Mouse (Mus musculus) myocyte (in vitro differentiated cells): ENCODE results near the gene Fam71b. TPM values are rescaled to one million over a fixed set of nuclear protein-coding genes. Genes with fewer than 3 reads are reported as not detected.
A peak's percentile ranks its signal among the peaks of the same experiment; 100 is the strongest.

Source experiments
- H3K27me3 ChIP-seq: one replicate; pipeline ENCODE4 v1.6.1; 2011; ENCODE audit not compliant: control insufficient read depth, insufficient read depth, insufficient read length
- H3K36me3 ChIP-seq: one replicate; pipeline ENCODE4 v1.6.1; 2011; ENCODE audit not compliant: control insufficient read depth, insufficient read depth
- H3K4me2 ChIP-seq: one replicate; pipeline ENCODE4 v1.6.1; 2011; ENCODE audit warnings: low read depth, control low read depth
- H3K4me3 ChIP-seq: one replicate; pipeline ENCODE4 v1.5.1; 2011; ENCODE audit warnings: mild to moderate bottlenecking, control low read depth, moderate library complexity
- H3K79me2 ChIP-seq: one replicate; pipeline ENCODE4 v1.6.1; 2011; ENCODE audit not compliant: control insufficient read depth, insufficient read depth
- H3ac ChIP-seq: one replicate; pipeline ENCODE4 v1.6.1; 2011; ENCODE audit not compliant: control insufficient read depth, insufficient read length
- CEBPB ChIP-seq: IDR thresholded peaks from 2 replicates; pipeline ENCODE4 v1.6.1; 2011; ENCODE audit warnings: mild to moderate bottlenecking, moderate library complexity; ENCODE audit not compliant: poor library complexity, insufficient read depth, severe bottlenecking
- E2F4 ChIP-seq: IDR thresholded peaks from one replicate; pipeline ENCODE4 v1.6.1; 2011; ENCODE audit warnings: mild to moderate bottlenecking, control low read depth, moderate library complexity; ENCODE audit not compliant: insufficient read depth
- MAX ChIP-seq: IDR thresholded peaks from one replicate; pipeline ENCODE4 v1.6.1; 2011; ENCODE audit warnings: low read depth, mild to moderate bottlenecking, control low read depth
- MYOD1 ChIP-seq, 3 experiments: IDR thresholded peaks; one replicate each; pipeline ENCODE4 v1.6.1; 2011; ENCODE audit warnings: control low read depth in 2 of 3, low read depth in 2 of 3, mild to moderate bottlenecking in 2 of 3, moderate library complexity in 1 of 3; ENCODE audit not compliant: insufficient read length in 2 of 3, control insufficient read depth in 1 of 3
- MYOG ChIP-seq, 3 experiments: IDR thresholded peaks; one replicate each; pipeline ENCODE4 v1.6.1; 2011; ENCODE audit warnings: control low read depth in 2 of 3, low read depth in 2 of 3, mild to moderate bottlenecking in 2 of 3; ENCODE audit not compliant: insufficient read length in 2 of 3, control insufficient read depth in 1 of 3, insufficient read depth in 1 of 3
- POLR2A ChIP-seq: IDR thresholded peaks from one replicate; pipeline ENCODE4 v1.6.1; 2011; ENCODE audit warnings: low read depth, mild to moderate bottlenecking, control low read depth, moderate library complexity; ENCODE audit not compliant: insufficient read length
- POLR2AphosphoS2 ChIP-seq: IDR thresholded peaks from one replicate; pipeline ENCODE4 v1.6.1; 2011; ENCODE audit warnings: low read depth, control low read depth; ENCODE audit not compliant: insufficient read length
- REST ChIP-seq: IDR thresholded peaks from one replicate; pipeline ENCODE4 v1.6.1; 2011; ENCODE audit warnings: mild to moderate bottlenecking, control low read depth, moderate library complexity; ENCODE audit not compliant: insufficient read depth, insufficient read length
- SRF ChIP-seq: IDR thresholded peaks from one replicate; pipeline ENCODE4 v1.6.1; 2011; ENCODE audit warnings: low read depth; ENCODE audit not compliant: control insufficient read depth, insufficient read length
- TCF12 ChIP-seq: IDR thresholded peaks from one replicate; pipeline ENCODE4 v1.6.1; 2011; ENCODE audit warnings: mild to moderate bottlenecking, control low read depth; ENCODE audit not compliant: poor library complexity, insufficient read depth, severe bottlenecking
- TCF3 ChIP-seq: IDR thresholded peaks from one replicate; pipeline ENCODE4 v1.6.1; 2011; ENCODE audit warnings: low read depth, control low read depth; ENCODE audit not compliant: insufficient read length
- USF1 ChIP-seq: IDR thresholded peaks from one replicate; pipeline ENCODE4 v1.6.1; 2011; ENCODE audit warnings: low read depth, mild to moderate bottlenecking, control low read depth, moderate library complexity
- polyA plus RNA-seq: library from polyadenylated mRNA; unstranded; fragments of >200 nt; fragmentation: generic; extraction: Trizol; gene quantifications from one replicate; pipeline ENCODE4 v1.2.1, GENCODE M21; 2012; ENCODE audit warnings: missing spikeins

Gene Fam71b
- polyA plus RNA-seq, 1 experiment = 2.3 TPM

GRCm38 (mm10) chr11:46404986-46405385 lies 8.6 kb downstream of the Fam71b start:
- Histone ChIP-seq H3K4me3 (no peak overlapping the region), H3K79me2 (no peaks in the 10 kb centered on the region), H3K4me2 (no peak overlapping the region), H3K36me3 (no peaks in the 10 kb centered on the region), H3K27me3 (no peaks in the 10 kb centered on the region), H3ac (no peak overlapping the region)
- TF ChIP-seq POLR2AphosphoS2 = no peak
- TF ChIP-seq TCF3 = no peak
- no peak for TF ChIP-seq SRF
- no peak for TF ChIP-seq MYOG (IDR thresholded peaks at IDR 0.05; ENCODE audit: control insufficient read depth in 1 of 3, insufficient read depth in 1 of 3, insufficient read length in 2 of 3, low read depth in 2 of 3)
- no peak for TF ChIP-seq POLR2A
- TF ChIP-seq CEBPB = no peak
- no peak for TF ChIP-seq MYOD1 (IDR thresholded peaks at IDR 0.05; ENCODE audit: control insufficient read depth in 1 of 3, insufficient read length in 2 of 3, low read depth in 2 of 3)
- TF ChIP-seq REST = no peak

- no peak overlapping the region for H3K4me2 ChIP-seq
- H3K36me3 ChIP-seq = no peaks in the 10 kb centered on the region
- H3K79me2 ChIP-seq = no peaks in the 10 kb centered on the region
- TF ChIP-seq CEBPB (no peak), TCF12 (no peak), TCF3 (no peak), POLR2A (no peak), REST (no peak), MYOG (IDR thresholded peaks at IDR 0.05; ENCODE audit: control insufficient read depth in 1 of 3, insufficient read depth in 1 of 3, insufficient read length in 2 of 3, low read depth in 2 of 3) (no peak), MYOD1 (IDR thresholded peaks at IDR 0.05; ENCODE audit: control insufficient read depth in 1 of 3, insufficient read length in 2 of 3, low read depth in 2 of 3) (no peak), MAX (no peak), SRF (no peak), POLR2AphosphoS2 (no peak), E2F4 (no peak), USF1 (no peak)
- no peak overlapping the region for H3K4me3 ChIP-seq
- no peaks in the 10 kb centered on the region for H3K27me3 ChIP-seq
- H3ac ChIP-seq = no peak overlapping the region
These were observed 10.4 kb downstream of the Fam71b start for GRCm38 (mm10) chr11:46406721-46407120.

GRCm38 (mm10) chr11:46410018-46410563 lies 13.7 kb downstream of the Fam71b start:
- Histone ChIP-seq H3K4me3 (no peak overlapping the region), H3K4me2 (no peak overlapping the region), H3K27me3 (no peaks in the 10 kb centered on the region), H3K36me3 (no peaks in the 10 kb centered on the region), H3K79me2 (no peaks in the 10 kb centered on the region), H3ac (no peak overlapping the region)
- no peak for TF ChIP-seq SRF
- TF ChIP-seq MYOD1 (IDR thresholded peaks at IDR 0.05; ENCODE audit: control insufficient read depth in 1 of 3, insufficient read length in 2 of 3, low read depth in 2 of 3) = no peak
- no peak for TF ChIP-seq TCF12
- TF ChIP-seq USF1 = no peak
- TF ChIP-seq POLR2AphosphoS2 = peak; percentile 12

- H3K79me2 ChIP-seq = no peaks in the 10 kb centered on the region
- no peaks in the 10 kb centered on the region for H3K27me3 ChIP-seq
- no peak overlapping the region for H3K4me2 ChIP-seq
- H3K36me3 ChIP-seq = no peaks in the 10 kb centered on the region
- no peak overlapping the region for H3K4me3 ChIP-seq
- TF ChIP-seq TCF3 (no peak), MAX (no peak), MYOG (IDR thresholded peaks at IDR 0.05; ENCODE audit: control insufficient read depth in 1 of 3, insufficient read depth in 1 of 3, insufficient read length in 2 of 3, low read depth in 2 of 3) (no peak), USF1 (no peak), MYOD1 (IDR thresholded peaks at IDR 0.05; ENCODE audit: control insufficient read depth in 1 of 3, insufficient read length in 2 of 3, low read depth in 2 of 3) (no peak), CEBPB (no peak), POLR2A (no peak), POLR2AphosphoS2 (no peak), E2F4 (no peak), TCF12 (no peak), SRF (no peak), REST (no peak)
- H3ac ChIP-seq = no peak overlapping the region
These were observed 22.1 kb downstream of the Fam71b start for GRCm38 (mm10) chr11:46418438-46418837.

- Histone ChIP-seq H3K36me3 (no peaks in the 10 kb centered on the region), H3K79me2 (no peaks in the 10 kb centered on the region), H3K4me3 (no peak overlapping the region), H3K27me3 (no peaks in the 10 kb centered on the region), H3K4me2 (no peak overlapping the region), H3ac (no peak overlapping the region)
- TF ChIP-seq MYOD1 (IDR thresholded peaks at IDR 0.05; ENCODE audit: control insufficient read depth in 1 of 3, insufficient read length in 2 of 3, low read depth in 2 of 3) (no peak), REST (no peak), POLR2A (no peak), MAX (no peak)
These were observed 22.5 kb downstream of the Fam71b start for GRCm38 (mm10) chr11:46418860-46419259.
